Mouse (Mus musculus): Measurements from ENCODE around the gene S100a1. TPM values are rescaled to one million over a fixed set of nuclear protein-coding genes. Genes with fewer than 3 reads are reported as not detected.

Gene S100a1
- total and polyA plus RNA-seq, 2 experiments = 123 to 335 TPM

GRCm38 (mm10) chr3:90497597-90497996, 16.6 kb downstream of the S100a1 start:
- TF ChIP-seq POLR2A (IDR thresholded peaks at IDR 0.05; ENCODE audit: extremely low read depth, insufficient read depth, low read length) = no peak
- no peak for TF ChIP-seq CTCF (IDR thresholded peaks at IDR 0.05; ENCODE audit: low read depth, low read length)
- Histone ChIP-seq H3K9ac (ENCODE audit: low read depth, low read length) (no peak overlapping the region), H3K36me3 (ENCODE audit: control insufficient read depth, insufficient read depth, low read length) (peaks cover 53% of the 10 kb centered on the region)

DNA sequence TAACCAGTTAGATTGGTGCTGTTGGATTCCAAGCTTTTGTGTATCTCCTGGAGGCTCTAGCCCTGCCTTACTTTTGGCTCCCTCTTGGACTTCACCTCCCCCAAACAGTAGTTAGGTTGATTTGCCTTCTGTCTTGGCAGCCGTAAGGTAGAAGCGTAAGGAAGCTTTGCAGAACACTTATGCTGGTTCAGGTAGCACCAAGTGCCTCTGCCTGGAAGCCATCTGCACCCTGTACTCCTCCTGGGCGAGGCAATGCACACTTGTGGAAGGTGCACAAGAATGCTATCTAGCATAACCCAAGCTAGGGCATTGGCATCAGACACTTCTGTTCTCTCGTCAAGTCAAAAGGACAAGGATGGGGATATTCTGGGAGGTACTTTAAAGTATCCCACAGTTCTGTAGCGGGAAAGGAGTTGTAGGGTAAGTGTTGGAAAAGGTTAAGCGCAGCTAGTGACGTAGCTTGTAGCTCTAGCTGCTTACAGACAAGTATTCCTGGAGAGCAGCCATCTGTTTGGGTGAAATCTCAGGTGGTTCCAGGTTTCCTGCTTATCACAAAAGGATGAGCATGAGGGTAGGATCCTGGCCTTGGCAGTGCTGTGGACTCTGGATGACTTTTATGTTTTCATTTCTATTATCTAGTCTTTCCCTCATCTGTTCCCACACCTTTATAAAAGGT, 18.2 kb downstream of the S100a1 start:
- WGBS = 91% methylated on average over 7 of the region's 7 CpGs
- Histone ChIP-seq H3K36me3 (ENCODE audit: control insufficient read depth, insufficient read depth, low read length) (peaks cover 38% of the 10 kb centered on the region), H3K9ac (ENCODE audit: low read depth, low read length) (no peak overlapping the region), H3K27me3 (ENCODE audit: control insufficient read depth, insufficient read depth, low read length) (no peaks in the 10 kb centered on the region), H3K27ac (replicated peaks; ENCODE audit: insufficient read depth, low read depth, low read length) (no peak overlapping the region), H3K4me1 (ENCODE audit: control insufficient read depth, insufficient read depth, low read length) (peaks cover 12% of the 10 kb centered on the region), H3K79me2 (ENCODE audit: control insufficient read depth, insufficient read depth, low read length) (no peaks in the 10 kb centered on the region), H3K4me3 (ENCODE audit: insufficient read depth, low read depth, low read length) (no peak overlapping the region)
- peak; percentile 51 for DNase-seq (ENCODE audit: extremely low read depth, low read depth, low spot score)
- no peak for TF ChIP-seq POLR2A (IDR thresholded peaks at IDR 0.05; ENCODE audit: extremely low read depth, insufficient read depth, low read length)
- no peak for TF ChIP-seq CTCF (IDR thresholded peaks at IDR 0.05; ENCODE audit: low read depth, low read length)

More at GRCm38 (mm10) chr3:90497597-90497996, 16.6 kb downstream of the S100a1 start:
- H3K79me2 ChIP-seq (ENCODE audit: control insufficient read depth, insufficient read depth, low read length) = no peaks in the 10 kb centered on the region
- no peak overlapping the region for H3K27ac ChIP-seq (replicated peaks; ENCODE audit: insufficient read depth, low read depth, low read length)
- H3K4me1 ChIP-seq (ENCODE audit: control insufficient read depth, insufficient read depth, low read length) = peaks cover 12% of the 10 kb centered on the region
- H3K4me3 ChIP-seq (ENCODE audit: insufficient read depth, low read depth, low read length) = no peak overlapping the region
- DNase-seq (ENCODE audit: extremely low read depth, low read depth, low spot score) = no peak
- H3K27me3 ChIP-seq (ENCODE audit: control insufficient read depth, insufficient read depth, low read length) = no peaks in the 10 kb centered on the region

DNA sequence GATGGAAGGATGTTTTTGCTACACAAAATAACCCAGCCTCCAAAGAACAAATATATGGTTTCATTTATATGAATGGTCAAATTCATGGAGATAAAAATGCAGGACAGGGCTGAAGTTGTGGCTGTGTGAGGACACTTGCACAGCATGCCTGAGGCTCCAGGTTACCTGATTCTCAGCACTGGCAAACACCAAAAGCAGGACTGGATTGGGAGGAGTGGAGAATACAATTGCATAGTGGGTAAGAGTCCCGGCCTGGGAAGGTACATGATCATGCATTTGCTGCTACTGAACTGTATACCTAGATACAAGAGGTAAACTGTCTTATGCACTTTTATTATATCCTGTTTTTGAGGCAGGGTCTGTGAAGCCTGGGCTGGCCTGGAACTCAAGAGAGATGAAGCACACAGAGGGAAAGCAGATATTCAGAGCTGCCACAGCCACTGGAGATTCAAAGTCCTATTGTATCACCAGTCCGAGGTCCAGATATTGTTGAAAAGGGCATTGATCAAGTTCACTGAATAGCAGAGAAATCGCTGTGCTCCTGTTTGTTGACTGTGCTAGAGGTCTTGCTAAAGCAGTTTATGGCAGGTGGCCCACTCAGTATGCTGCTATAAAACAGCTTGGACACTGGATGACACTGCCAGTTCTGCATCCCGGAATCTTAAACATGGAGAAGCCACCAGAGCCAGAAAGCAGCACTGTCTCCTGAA, 20.2 kb downstream of the S100a1 start:
- H3K27ac ChIP-seq (replicated peaks; ENCODE audit: insufficient read depth, low read depth, low read length) = peak overlapping the region; percentile 56
- peaks cover 28% of the 10 kb centered on the region for H3K36me3 ChIP-seq (ENCODE audit: control insufficient read depth, insufficient read depth, low read length)
- H3K79me2 ChIP-seq (ENCODE audit: control insufficient read depth, insufficient read depth, low read length) = peaks cover 5% of the 10 kb centered on the region; the same call in 1 of the 2 replicates
- no peak for TF ChIP-seq CTCF (IDR thresholded peaks at IDR 0.05; ENCODE audit: low read depth, low read length)
- no peak for TF ChIP-seq POLR2A (IDR thresholded peaks at IDR 0.05; ENCODE audit: extremely low read depth, insufficient read depth, low read length)
- H3K4me1 ChIP-seq (ENCODE audit: control insufficient read depth, insufficient read depth, low read length) = peaks cover 16% of the 10 kb centered on the region
- DNase-seq (ENCODE audit: extremely low read depth, low read depth, low spot score) = peak; percentile 97
- no peaks in the 10 kb centered on the region for H3K27me3 ChIP-seq (ENCODE audit: control insufficient read depth, insufficient read depth, low read length)
- no peak overlapping the region for H3K9ac ChIP-seq (ENCODE audit: low read depth, low read length)
- 24% methylated on average over 4 of the region's 4 CpGs for WGBS
- H3K4me3 ChIP-seq (ENCODE audit: insufficient read depth, low read depth, low read length) = no peak overlapping the region

DNA sequence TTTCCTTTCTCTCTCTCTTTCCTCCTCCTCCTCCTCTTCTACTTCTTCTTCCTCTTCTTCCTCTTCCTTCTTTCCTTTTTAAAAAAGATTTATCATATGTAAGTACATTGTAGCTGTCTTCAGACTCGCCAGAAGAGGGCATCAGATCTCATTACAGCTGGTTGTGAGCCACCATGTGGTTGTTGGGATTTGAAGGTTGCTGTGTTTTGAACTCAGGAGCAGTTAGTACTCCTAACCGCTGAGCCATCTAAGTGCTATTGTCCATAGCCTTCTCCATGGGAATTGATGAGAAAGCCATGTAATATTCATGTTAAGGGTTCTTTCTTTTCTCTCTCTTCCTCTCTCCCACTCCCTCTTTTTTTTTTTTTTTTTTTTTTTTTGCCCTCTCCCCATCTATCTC, 22.8 kb downstream of the S100a1 start:
- Histone ChIP-seq H3K79me2 (ENCODE audit: control insufficient read depth, insufficient read depth, low read length) (peaks cover 5% of the 10 kb centered on the region; the same call in 1 of the 2 replicates), H3K27me3 (ENCODE audit: control insufficient read depth, insufficient read depth, low read length) (no peaks in the 10 kb centered on the region), H3K4me3 (ENCODE audit: insufficient read depth, low read depth, low read length) (no peak overlapping the region), H3K36me3 (ENCODE audit: control insufficient read depth, insufficient read depth, low read length) (peaks cover 22% of the 10 kb centered on the region), H3K4me1 (ENCODE audit: control insufficient read depth, insufficient read depth, low read length) (peaks cover 17% of the 10 kb centered on the region), H3K9ac (ENCODE audit: low read depth, low read length) (no peak overlapping the region), H3K27ac (replicated peaks; ENCODE audit: insufficient read depth, low read depth, low read length) (no peak overlapping the region)
- peak; percentile 47 for DNase-seq (ENCODE audit: extremely low read depth, low read depth, low spot score)
- WGBS = 30% methylated on average over 2 of the region's 2 CpGs
- TF ChIP-seq CTCF (IDR thresholded peaks at IDR 0.05; ENCODE audit: low read depth, low read length) = no peak
- TF ChIP-seq POLR2A (IDR thresholded peaks at IDR 0.05; ENCODE audit: extremely low read depth, insufficient read depth, low read length) = no peak

GRCm38 (mm10) chr3:90490696-90491256, 23.4 kb downstream of the S100a1 start, which contains the start of gene Snapin:
TSS of gene Snapin (minus strand) at chr3:90491033.
- peak; percentile 89 for TF ChIP-seq CTCF (IDR thresholded peaks at IDR 0.05; ENCODE audit: low read depth, low read length)
- TF ChIP-seq POLR2A (IDR thresholded peaks at IDR 0.05; ENCODE audit: extremely low read depth, insufficient read depth, low read length) = peak; percentile 63; the same call in 1 of the 2 replicates
- Histone ChIP-seq H3K4me1 (ENCODE audit: control insufficient read depth, insufficient read depth, low read length) (peaks cover 17% of the 10 kb centered on the region), H3K4me3 (ENCODE audit: insufficient read depth, low read depth, low read length) (peak within 1 kb of the TSS; percentile 67), H3K79me2 (ENCODE audit: control insufficient read depth, insufficient read depth, low read length) (peaks cover 5% of the 10 kb centered on the region; the same call in 1 of the 2 replicates), H3K27ac (replicated peaks; ENCODE audit: insufficient read depth, low read depth, low read length) (peak within 1 kb of the TSS; percentile 70), H3K36me3 (ENCODE audit: control insufficient read depth, insufficient read depth, low read length) (peaks cover 25% of the 10 kb centered on the region), H3K27me3 (ENCODE audit: control insufficient read depth, insufficient read depth, low read length) (no peaks in the 10 kb centered on the region), H3K9ac (ENCODE audit: low read depth, low read length) (peak within 1 kb of the TSS; percentile 75)
- DNase-seq (ENCODE audit: extremely low read depth, low read depth, low spot score) = peak; percentile 88
- under 1% methylated on average over 37 of the region's 37 CpGs for WGBS

All from liver, adult 2 months (tissue).